Mouse (Mus musculus) heart, adult 8-10 months (tissue): ENCODE measurements around the gene Ube2n. TPM values are rescaled to one million over a fixed set of nuclear protein-coding genes. Genes with fewer than 3 reads are reported as not detected.

ENCODE experiments used
- DNase-seq: peaks from one replicate; pipeline ENCODE4 v3.0.0; 2022; ENCODE audit warnings: low spot score
- total RNA-seq, 4 experiments: library from RNA; stranded (reverse); gene quantifications; 2 replicates each; pipeline ENCODE4 v1.2.4; 2022

Gene Ube2n
- total RNA-seq, 4 experiments from 2014 or later = 85.8 to 102 (median 94.5) TPM

- DNase-seq = no peak
These were observed 42.4 kb downstream of the Ube2n start for GRCm38 (mm10) chr10:95557337-95557828.

GRCm38 (mm10) chr10:95559426-95559825, 44.5 kb downstream of the Ube2n start:
- DNase-seq = no peak

GRCm38 (mm10) chr10:95560394-95560983, 45.5 kb downstream of the Ube2n start:
- DNase-seq = no peak

- no peak for DNase-seq
These were observed 46.7 kb downstream of the Ube2n start for GRCm38 (mm10) chr10:95561616-95562015.

DNA sequence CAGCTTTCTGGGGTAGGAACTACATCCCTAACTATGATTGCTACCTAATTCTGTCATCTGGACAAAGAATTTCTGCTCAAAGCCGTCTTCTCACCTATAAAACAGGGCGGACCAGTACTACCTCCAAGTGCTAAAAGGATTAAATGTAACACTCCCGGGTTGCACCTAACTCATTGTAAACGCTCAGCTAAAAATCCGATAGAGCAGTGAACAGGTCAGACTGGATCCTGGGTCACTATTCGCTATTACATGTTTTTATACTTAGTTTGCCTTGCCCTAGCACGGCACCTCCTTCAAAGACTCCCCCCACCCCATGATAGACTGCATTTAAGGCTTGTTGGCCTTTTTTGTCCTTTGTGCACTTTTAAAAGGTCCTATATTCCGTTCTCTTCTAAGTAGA, 47.5 kb downstream of the Ube2n start:
- DNase-seq = no peak

DNA sequence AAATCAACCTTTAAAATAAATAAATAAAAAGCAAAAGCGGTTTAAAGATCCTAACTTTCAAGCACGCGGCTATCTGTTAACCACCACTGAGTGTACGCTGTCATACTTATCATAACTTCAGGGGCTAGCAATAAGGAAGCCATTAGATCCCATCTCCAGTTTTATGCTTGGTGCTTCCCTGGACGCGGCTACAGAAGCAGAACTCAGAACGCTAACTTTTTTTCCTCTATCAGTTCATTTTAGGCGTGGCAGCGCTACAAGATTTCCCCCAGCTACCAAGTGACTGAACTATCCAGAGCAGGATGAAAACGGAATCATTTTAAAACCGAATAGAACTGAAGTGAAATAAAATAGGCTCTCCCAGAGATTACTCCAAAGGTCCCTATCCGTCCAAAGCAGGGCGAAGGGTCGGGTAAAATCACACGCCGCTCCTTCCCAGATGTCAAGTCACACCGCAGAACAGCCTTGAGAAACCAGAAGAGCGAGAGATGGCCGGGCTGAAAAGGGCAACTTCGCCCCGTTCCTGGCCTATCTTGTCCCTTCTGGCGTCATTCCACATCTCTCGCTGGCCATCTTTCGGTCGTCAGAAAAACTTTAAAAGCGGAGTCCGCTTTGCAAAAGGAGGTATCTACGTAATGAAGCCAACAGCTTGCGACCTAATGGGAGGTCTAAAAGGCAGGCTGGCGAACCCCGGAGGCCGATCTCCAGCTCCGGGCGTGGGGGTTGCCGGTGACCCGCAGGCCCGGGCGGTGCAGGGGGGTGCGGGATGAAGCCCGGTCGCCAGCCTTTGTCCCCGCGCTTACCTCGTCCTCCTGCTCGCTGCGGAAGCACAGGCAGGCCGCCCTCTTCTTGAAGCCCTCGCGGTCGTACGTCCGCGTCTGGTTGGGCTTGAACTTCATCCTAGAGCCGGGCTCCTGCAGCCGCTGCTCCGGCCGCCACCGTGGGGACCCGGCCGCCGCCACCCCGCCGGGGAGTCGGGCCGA, 48.2 kb downstream of the Ube2n start:
- DNase-seq = peak; percentile 58

GRCm38 (mm10) chr10:95563851-95564845, 49.2 kb downstream of the Ube2n start, which contains the start of gene Nudt4:
TSS of gene Nudt4 (minus strand) at chr10:95564146.
- DNase-seq = peak; percentile 71

DNA sequence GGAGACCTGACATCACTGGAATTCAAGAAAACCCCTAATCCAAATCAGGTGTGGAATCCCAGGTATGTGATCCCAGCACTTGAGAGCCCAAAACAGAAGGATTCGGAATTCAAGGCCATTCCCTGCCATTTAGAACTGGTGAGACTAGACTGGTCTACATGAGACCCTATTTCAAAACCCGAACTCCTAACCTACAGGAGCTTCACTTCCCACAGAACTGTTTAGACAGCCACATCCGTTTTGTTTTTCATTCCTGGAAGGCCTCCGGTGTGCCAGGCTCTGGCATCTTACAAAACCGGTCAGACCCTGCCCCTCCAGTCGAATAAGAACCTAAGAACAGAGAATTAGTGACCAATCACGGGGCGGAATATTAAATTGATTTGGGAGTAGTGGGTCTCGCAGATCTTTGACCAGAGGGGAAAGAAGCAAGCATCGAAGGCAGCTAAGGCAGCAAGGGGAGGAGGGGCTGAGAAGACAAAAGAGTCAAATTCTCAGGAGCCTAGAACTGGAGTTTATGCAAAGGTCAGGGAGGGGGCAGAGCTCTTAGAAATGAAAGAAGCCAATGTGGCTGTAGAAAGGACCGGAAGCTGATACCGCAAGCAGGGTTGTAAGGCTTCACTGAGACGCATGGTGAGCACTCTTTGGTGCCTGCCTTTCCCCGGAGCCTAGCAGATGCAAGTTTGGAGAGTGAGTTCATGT, 50.4 kb downstream of the Ube2n start:
- no peak for DNase-seq

- no peak for DNase-seq
These were observed 51.8 kb downstream of the Ube2n start for GRCm38 (mm10) chr10:95566786-95567185.

- no peak for DNase-seq
These were observed 52.6 kb downstream of the Ube2n start for GRCm38 (mm10) chr10:95567550-95567949.

- no peak for DNase-seq
These were observed 53.1 kb downstream of the Ube2n start for GRCm38 (mm10) chr10:95568016-95568415.

DNA sequence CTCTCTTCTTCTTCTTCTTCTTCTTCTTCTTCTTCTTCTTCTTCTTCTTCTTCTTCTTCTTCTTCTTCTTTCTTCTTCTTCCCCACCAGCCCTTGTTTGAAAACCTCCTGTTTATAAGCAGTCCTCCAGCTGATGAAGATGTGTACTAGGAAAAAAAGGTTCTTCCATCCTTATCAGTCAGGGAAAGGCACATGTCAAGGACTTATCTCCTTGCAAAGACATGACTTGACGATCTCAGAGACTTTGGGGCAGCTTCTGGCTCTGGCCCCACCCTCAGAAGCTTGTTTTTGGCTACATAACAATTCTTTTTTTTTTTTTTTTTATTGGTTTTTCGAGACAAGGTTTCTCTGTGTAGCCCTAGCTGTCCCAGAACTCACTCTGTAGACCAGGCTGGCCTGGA, 54.5 kb downstream of the Ube2n start:
- DNase-seq = no peak

DNA sequence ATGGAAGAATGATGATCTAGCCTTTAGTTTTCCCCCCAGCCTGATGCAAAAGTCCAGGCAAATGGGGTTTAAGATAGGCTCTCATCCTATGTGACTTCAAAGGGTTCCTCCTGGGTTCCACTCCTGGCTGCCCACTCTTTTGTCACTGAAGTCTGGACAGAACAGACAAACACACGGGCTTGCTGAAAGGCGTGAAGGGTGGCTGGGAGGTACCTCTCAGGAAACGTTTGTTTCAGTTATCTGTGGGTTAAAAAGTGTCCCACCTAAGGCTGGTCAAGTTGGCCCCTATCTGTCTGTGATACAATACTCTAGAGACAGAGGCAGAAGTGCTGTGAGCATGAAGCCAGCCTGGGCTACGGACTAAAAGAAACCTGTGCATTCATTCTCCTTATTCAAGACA, 60.0 kb downstream of the Ube2n start:
- no peak for DNase-seq

- no peak for DNase-seq
These were observed 61.0 kb downstream of the Ube2n start for GRCm38 (mm10) chr10:95575839-95576380.

DNA sequence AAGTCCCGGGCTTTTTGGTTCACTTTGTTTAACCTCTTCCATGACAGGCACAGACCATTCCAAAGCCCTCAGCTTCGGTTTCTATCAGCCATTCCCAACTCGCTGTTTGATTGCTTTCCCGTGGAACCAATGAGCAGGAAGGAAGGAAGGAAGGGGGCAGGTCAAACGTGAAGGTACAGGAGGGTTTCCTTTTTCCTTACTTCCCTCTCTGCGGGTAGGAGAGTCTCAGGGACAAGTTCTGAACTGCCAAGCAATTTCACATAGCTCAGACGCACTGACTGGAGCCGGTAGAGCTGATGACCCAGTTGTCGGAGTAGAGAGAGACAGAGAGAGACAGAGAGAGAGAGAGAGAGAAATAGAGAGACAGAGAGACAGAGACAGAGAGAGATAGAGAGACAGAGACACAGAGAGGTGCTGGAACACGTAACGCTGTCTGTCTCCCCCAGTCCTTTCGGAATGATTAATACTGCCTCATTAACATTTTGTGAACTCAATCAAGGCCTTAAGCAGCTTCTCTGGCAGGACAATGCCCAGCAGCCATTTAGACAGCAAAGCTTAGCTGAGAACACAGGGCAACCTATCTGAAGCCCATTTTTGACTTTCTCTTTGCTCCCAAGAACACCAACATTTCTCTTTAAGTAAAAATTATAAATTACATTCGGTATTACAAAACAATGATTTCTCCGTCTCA, 62.1 kb downstream of the Ube2n start:
- DNase-seq = no peak

GRCm38 (mm10) chr10:95577567-95577950, 62.6 kb downstream of the Ube2n start:
- no peak for DNase-seq

- DNase-seq = no peak
These were observed 70.6 kb downstream of the Ube2n start for GRCm38 (mm10) chr10:95585554-95585953.

DNA sequence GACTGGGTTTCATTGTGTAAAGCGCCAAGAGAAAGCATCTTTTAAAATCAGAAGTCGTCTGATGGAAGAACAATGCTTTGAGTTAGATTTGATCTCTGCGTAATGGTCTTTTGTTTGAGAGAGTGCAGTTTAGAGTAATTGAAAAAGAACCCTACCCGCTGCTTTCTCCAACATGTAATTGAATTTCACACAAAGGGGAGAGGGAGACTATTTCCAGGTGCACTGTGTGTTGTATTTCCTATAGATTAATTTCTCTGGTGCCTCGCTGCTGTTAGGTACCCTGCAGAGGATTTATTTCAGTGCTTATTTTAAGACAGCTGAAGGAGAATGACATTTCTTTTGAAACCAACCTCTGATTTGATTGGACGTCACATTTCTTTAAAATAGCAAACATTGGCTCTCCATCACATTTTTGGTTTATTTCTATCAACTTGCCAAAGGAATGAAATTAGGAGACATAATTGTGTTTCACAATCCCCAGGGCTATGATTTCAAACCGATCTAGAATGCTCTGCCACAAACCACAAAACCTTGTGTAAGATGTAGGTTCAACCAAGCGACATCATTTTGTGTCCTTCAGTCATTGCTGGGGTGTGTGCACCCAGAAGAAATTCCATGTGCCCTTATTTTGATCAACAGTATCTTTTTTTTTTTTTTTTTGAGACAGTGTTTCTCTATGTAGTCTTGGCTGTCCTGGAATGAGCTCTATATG, 72.7 kb downstream of the Ube2n start:
- DNase-seq = no peak

DNA sequence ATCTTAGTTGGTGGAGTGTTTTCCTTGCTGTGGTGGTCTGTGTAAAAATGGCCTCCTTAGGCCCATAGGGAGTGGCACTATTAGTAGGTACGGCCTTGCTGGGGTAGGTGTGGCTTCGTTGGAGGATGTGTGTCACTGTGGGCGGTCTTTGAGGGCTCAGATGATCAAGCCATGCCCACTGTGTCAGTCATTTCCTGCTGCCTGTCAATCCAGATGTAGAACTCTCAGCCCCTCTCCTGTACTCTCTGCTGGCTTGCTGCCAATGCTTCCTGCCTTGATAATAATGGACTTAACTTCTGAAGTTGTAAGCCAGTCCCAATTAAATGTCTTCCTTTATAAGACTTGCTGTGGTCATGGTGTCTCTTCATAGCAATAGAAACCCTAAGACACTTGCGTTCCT, 74.3 kb downstream of the Ube2n start:
- no peak for DNase-seq
